Comparison of ENCODE assay signal across 21 mouse cellular contexts in genomic region chr2:33701446-33701815, GRCm38 (mm10).
DNase-seq lines count a peak whose midpoint lies in the region; ATAC-seq lines count a peak whose summit lies in the region.
"Had no signal": no experiment of that assay in that cellular context is flagged by ENCODE, and none has a peak within 500 bp of the region (broad histone marks: within the 10 kb centered on the region; RNA-seq: fewer than 3 reads in every experiment).

No protein-coding gene starts in this region.

- no peak overlapping the region for H3K4me3 ChIP-seq in midbrain, embryonic 10.5 days
- H3K4me3 ChIP-seq in midbrain, embryonic 11.5 days (ENCODE audit: low read depth, low read length): no peak overlapping the region
- no peak overlapping the region for H3K4me3 ChIP-seq in limb, embryonic 15.5 days
- H3K4me3 ChIP-seq in kidney, embryonic 15.5 days (replicated peaks): no peak overlapping the region
- H3K4me3 ChIP-seq: gastrocnemius, adult 2 months; layer of hippocampus, adult 2 months had no signal

- H3K9me3 ChIP-seq in midbrain, embryonic 10.5 days (replicated peaks): peaks cover 9% of the 10 kb centered on the region
- peaks cover 5% of the 10 kb centered on the region; the same call in 1 of the 2 replicates for H3K9me3 ChIP-seq in midbrain, embryonic 11.5 days (ENCODE audit: control insufficient read depth, low read length)
- no peaks in the 10 kb centered on the region for H3K9me3 ChIP-seq in limb, embryonic 15.5 days
- H3K9me3 ChIP-seq in kidney, embryonic 15.5 days (replicated peaks): peaks cover 7% of the 10 kb centered on the region; the same call in 1 of the 2 replicates

- peak overlapping the region; percentile 30; the same call in 1 of the 2 replicates for H3K27ac ChIP-seq in midbrain, embryonic 10.5 days (replicated peaks)
- no peak overlapping the region for H3K27ac ChIP-seq in midbrain, embryonic 11.5 days (ENCODE audit: low read depth, low read length)
- H3K27ac ChIP-seq in limb, embryonic 15.5 days: 0 out of 2 replicates have a peak overlapping the region, but pooled peaks have one; percentile 35
- no peak overlapping the region for H3K27ac ChIP-seq in kidney, embryonic 15.5 days
- H3K27ac ChIP-seq: gastrocnemius, adult 2 months; hindbrain, postnatal 0 days; layer of hippocampus, adult 2 months had no signal

- peak; percentile 44 for DNase-seq in embryo, embryonic 11 days
- DNase-seq in embryo, embryonic 9.5 days (ENCODE audit: extremely low spot score): no peak
- DNase-seq in midbrain, embryonic 10.5 days (ENCODE audit: low spot score): no peak
- DNase-seq in midbrain, embryonic 11.5 days (ENCODE audit: low spot score, missing footprints): no peak
- peak; percentile 73 for DNase-seq in large intestine, adult 2 months (ENCODE audit: low read depth, low spot score)
- no peak for DNase-seq in urinary bladder, postnatal 10 days (ENCODE audit: low spot score)
- DNase-seq: adrenal gland, postnatal 14 days; cerebellum, adult 8-10 months; cerebellum, postnatal 36 days; gastrocnemius, adult 2 months; heart, postnatal 36 days; kidney, postnatal 10 days; layer of hippocampus, postnatal 36 days; liver, postnatal 0 days; lung, postnatal 14 days; thymus, postnatal 14 days had no signal

- no peak overlapping the region for H3K9ac ChIP-seq in midbrain, embryonic 11.5 days (ENCODE audit: low read length)
- H3K9ac ChIP-seq in limb, embryonic 15.5 days: no peak overlapping the region
- no peak overlapping the region for H3K9ac ChIP-seq in kidney, embryonic 15.5 days
- H3K9ac ChIP-seq: liver, postnatal 0 days had no signal

- no peak overlapping the region for H3K4me2 ChIP-seq in midbrain, embryonic 11.5 days
- no peak overlapping the region for H3K4me2 ChIP-seq in limb, embryonic 15.5 days
- H3K4me2 ChIP-seq in kidney, embryonic 15.5 days: no peak overlapping the region
- H3K4me2 ChIP-seq: liver, embryonic 11.5 days had no signal

- H3K36me3 ChIP-seq in midbrain, embryonic 10.5 days: no peaks in the 10 kb centered on the region
- H3K36me3 ChIP-seq in midbrain, embryonic 11.5 days (ENCODE audit: control insufficient read depth, insufficient read depth, low read length): no peaks in the 10 kb centered on the region
- H3K36me3 ChIP-seq in limb, embryonic 15.5 days: no peaks in the 10 kb centered on the region
- H3K36me3 ChIP-seq in kidney, embryonic 15.5 days: no peaks in the 10 kb centered on the region

- H3K4me1 ChIP-seq in midbrain, embryonic 10.5 days: peaks cover 48% of the 10 kb centered on the region
- H3K4me1 ChIP-seq in midbrain, embryonic 11.5 days (ENCODE audit: control insufficient read depth, insufficient read depth, low read length): peaks cover 7% of the 10 kb centered on the region
- H3K4me1 ChIP-seq in limb, embryonic 15.5 days: peaks cover 43% of the 10 kb centered on the region
- H3K4me1 ChIP-seq in kidney, embryonic 15.5 days: peaks cover 16% of the 10 kb centered on the region; the same call in 1 of the 2 replicates

- WGBS in midbrain, embryonic 10.5 days: 77% methylated on average over 7 of the region's 7 CpGs
- WGBS in midbrain, embryonic 11.5 days: 71% methylated on average over 7 of the region's 7 CpGs
- 11% methylated on average over 7 of the region's 7 CpGs for WGBS in large intestine, adult 2 months
- WGBS in limb, embryonic 15.5 days: 9% methylated on average over 7 of the region's 7 CpGs
- 17% methylated on average over 7 of the region's 7 CpGs for WGBS in kidney, embryonic 15.5 days

- no peak for ATAC-seq in midbrain, embryonic 11.5 days (ENCODE audit: low FRiP score)
- no peak for ATAC-seq in limb, embryonic 15.5 days (ENCODE audit: insufficient number of reproducible peaks, low FRiP score, low TSS enrichment, low read depth)
- no peak for ATAC-seq in kidney, embryonic 15.5 days (replicated peaks; ENCODE audit: low FRiP score)
- ATAC-seq: liver, postnatal 0 days had no signal

- H3K27me3 ChIP-seq in midbrain, embryonic 10.5 days (ENCODE audit: low read depth, poor library complexity, severe bottlenecking): peaks cover 62% of the 10 kb centered on the region
- no peaks in the 10 kb centered on the region for H3K27me3 ChIP-seq in midbrain, embryonic 11.5 days (ENCODE audit: control insufficient read depth, insufficient read depth, low read length)
- H3K27me3 ChIP-seq in limb, embryonic 15.5 days: peaks cover 39% of the 10 kb centered on the region
- peaks cover 68% of the 10 kb centered on the region for H3K27me3 ChIP-seq in kidney, embryonic 15.5 days

Comparison
In these comparisons a context has a peak if more than half of its experiments do, and no peak if none do; other contexts are left out.
1. DNase-seq: peak in embryo, embryonic 11 days (single experiment) and large intestine, adult 2 months (single experiment); none in embryo, embryonic 9.5 days (single experiment), midbrain, embryonic 10.5 days (single experiment), midbrain, embryonic 11.5 days (single experiment) and urinary bladder, postnatal 10 days (single experiment).
2. H3K27ac ChIP-seq: peak in midbrain, embryonic 10.5 days (single experiment) and limb, embryonic 15.5 days (single experiment); none in midbrain, embryonic 11.5 days (single experiment) and kidney, embryonic 15.5 days (single experiment).